Comparison of ENCODE assay signal across 1 mouse cellular context in the genomic region with DNA sequence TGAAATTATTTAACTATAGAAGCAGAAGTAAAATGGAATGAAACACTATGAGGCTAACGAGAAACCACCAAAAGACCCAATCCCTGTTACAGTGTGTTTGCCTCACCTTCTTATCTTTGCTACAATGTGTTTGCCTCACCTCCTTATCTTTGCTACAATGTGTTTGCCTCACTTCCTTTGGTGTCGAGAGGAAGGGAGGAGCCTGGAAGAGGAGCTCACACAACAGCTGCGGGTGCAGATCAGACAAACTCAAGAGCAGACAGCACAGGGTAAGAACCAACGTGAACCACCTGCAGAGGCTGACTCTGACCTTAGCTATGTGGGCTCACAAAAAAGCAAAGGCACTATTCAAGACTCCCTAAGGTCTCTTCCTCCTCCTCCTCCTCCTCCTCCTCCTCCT.
A peak's percentile ranks its signal among the peaks of the same experiment; 100 is the strongest.
TF ChIP-seq lines count a peak whose summit lies in the region.

No protein-coding gene starts in this region.

TF ChIP-seq in MEL, 35 proteins besides CTCF, POLR2A, EP300 and RAD21 (continued from another document):
- TF ChIP-seq NELFE (IDR thresholded peaks at IDR 0.05; ENCODE audit: low read depth, low read length) (no peak), TCF12 (IDR thresholded peaks at IDR 0.05; ENCODE audit: low read depth, low read length) (peak; percentile 100), ZKSCAN1 (IDR thresholded peaks at IDR 0.05; ENCODE audit: low read depth, low read length) (no peak), SMC3 (IDR thresholded peaks at IDR 0.05; ENCODE audit: low read depth, low read length) (no peak; the same call in 1 of the 2 replicates), CHD2 (IDR thresholded peaks at IDR 0.05; ENCODE audit: low read length) (no peak), USF1 (IDR thresholded peaks at IDR 0.05; ENCODE audit: low read depth, low read length) (no peak), MEF2A (IDR thresholded peaks at IDR 0.05; ENCODE audit: extremely low read depth, insufficient replicate concordance, low read depth, low read length, poor library complexity, severe bottlenecking) (no peak), ZMIZ1 (IDR thresholded peaks at IDR 0.05; ENCODE audit: low read depth, low read length) (peak; percentile 37; the same call in 1 of the 2 replicates), ETS1 (IDR thresholded peaks at IDR 0.05; ENCODE audit: low read depth, low read length) (peak; percentile 98), MAX (IDR thresholded peaks at IDR 0.05; ENCODE audit: low read length) (no peak; the same call in none of the 2 replicates), BHLHE40 (IDR thresholded peaks at IDR 0.05; ENCODE audit: borderline replicate concordance, low read depth, low read length) (peak; percentile 51; the same call in 1 of the 2 replicates), NRF1 (IDR thresholded peaks at IDR 0.05; ENCODE audit: insufficient read depth, low read depth, low read length, poor library complexity, severe bottlenecking) (no peak), ELF1 (IDR thresholded peaks at IDR 0.05; ENCODE audit: low read depth, low read length) (0 out of 2 replicates have a peak, but pooled peaks have one; percentile 44), POLR2AphosphoS2 (IDR thresholded peaks at IDR 0.05; ENCODE audit: low read length) (peak; percentile 70; the same call in 1 of the 2 replicates), GATA1 (IDR thresholded peaks at IDR 0.05; ENCODE audit: low read depth, low read length) (peak; percentile 100), HCFC1 (IDR thresholded peaks at IDR 0.05; ENCODE audit: low read depth, low read length) (peak; percentile 72), MAFK (IDR thresholded peaks at IDR 0.05; ENCODE audit: borderline replicate concordance, low read depth, low read length) (peak; percentile 74; the same call in 1 of the 2 replicates), USF2 (IDR thresholded peaks at IDR 0.05; ENCODE audit: borderline replicate concordance in 1 of 2, insufficient read depth in 1 of 2, low read depth in 1 of 2, low read length in 2 of 2) (no peak), MYB (IDR thresholded peaks at IDR 0.05; ENCODE audit: low read depth, low read length) (peak; percentile 65)
TF ChIP-seq in MEL: peak in this region for 18.
